Mouse (Mus musculus) thymus, postnatal 36 days (tissue): Measurements from ENCODE around the gene Cop1.

ENCODE experiments used
- DNase-seq, 2 experiments: peaks; one replicate each; pipeline ENCODE4 v3.0.0; 2022; ENCODE audit warnings: mixed read lengths in 2 of 2

Cop1 gene

GRCm38 (mm10) chr1:159290859-159291258 lies 58.7 kb downstream of the Cop1 start:
- DNase-seq, result no peak

- no peak for DNase-seq
Observed at GRCm38 (mm10) chr1:159301418-159302082, 69.4 kb downstream of the Cop1 start.

- DNase-seq, result no peak
Observed at GRCm38 (mm10) chr1:159313625-159314024, 81.5 kb downstream of the Cop1 start.

- no peak for DNase-seq
Observed at GRCm38 (mm10) chr1:159322586-159322985, 90.5 kb downstream of the Cop1 start.

- DNase-seq, result no peak
Observed at GRCm38 (mm10) chr1:159331008-159331407, 98.9 kb downstream of the Cop1 start.

GRCm38 (mm10) chr1:159334157-159334556 lies 102.0 kb downstream of the Cop1 start:
- no peak for DNase-seq

- no peak for DNase-seq
Observed at GRCm38 (mm10) chr1:159342355-159342754, 110.2 kb downstream of the Cop1 start.

GRCm38 (mm10) chr1:159355027-159355570 lies 123.0 kb downstream of the Cop1 start:
- no peak for DNase-seq

- no peak for DNase-seq
Observed at GRCm38 (mm10) chr1:159358713-159359112, 126.6 kb downstream of the Cop1 start.

GRCm38 (mm10) chr1:159371881-159372390 lies 139.8 kb downstream of the Cop1 start:
- no peak for DNase-seq

GRCm38 (mm10) chr1:159382218-159382617 lies 150.1 kb downstream of the Cop1 start:
- DNase-seq, result no peak

GRCm38 (mm10) chr1:159382916-159383315 lies 150.8 kb downstream of the Cop1 start:
- DNase-seq, result no peak

GRCm38 (mm10) chr1:159386458-159386857 lies 154.3 kb downstream of the Cop1 start:
- DNase-seq, result no peak

GRCm38 (mm10) chr1:159388565-159389024 lies 156.5 kb downstream of the Cop1 start:
- no peak for DNase-seq

GRCm38 (mm10) chr1:159390049-159390448 lies 157.9 kb downstream of the Cop1 start:
- peak; percentile 68 to 76 for DNase-seq

GRCm38 (mm10) chr1:159392667-159393066 lies 160.5 kb downstream of the Cop1 start:
- DNase-seq, result no peak

- peak in 1 of 2 experiments; percentile 30 for DNase-seq
Observed at GRCm38 (mm10) chr1:159393070-159393699, 161.1 kb downstream of the Cop1 start.

- no peak for DNase-seq
Observed at GRCm38 (mm10) chr1:159393931-159394330, 161.8 kb downstream of the Cop1 start.

GRCm38 (mm10) chr1:159396515-159396914 lies 164.4 kb downstream of the Cop1 start:
- DNase-seq, result peak; percentile 26 to 32
